ENCODE assay signal across 27 mouse cellular contexts in genomic region chr12:71704431-71704830, GRCm38 (mm10).
DNase-seq lines count a peak whose midpoint lies in the region; ATAC-seq and TF ChIP-seq lines count a peak whose summit lies in the region.
"Had no signal": no experiment of that assay in that cellular context is flagged by ENCODE, and none has a peak within 500 bp of the region (broad histone marks: within the 10 kb centered on the region; RNA-seq: fewer than 3 reads in every experiment).

No protein-coding gene starts in this region.

- 76% methylated on average over 6 of the region's 6 CpGs for WGBS in forebrain, embryonic 16.5 days
- 75% methylated on average over 6 of the region's 6 CpGs for WGBS in forebrain, embryonic 10.5 days
- 66% methylated on average over 6 of the region's 6 CpGs for WGBS in stomach, embryonic 14.5 days
- whole genome bisulfite sequencing in stomach, postnatal 0 days, result 75% methylated on average over 6 of the region's 6 CpGs

- no peaks in the 10 kb centered on the region for H3K27me3 ChIP-seq in forebrain, embryonic 16.5 days (replicated peaks; ENCODE audit: control insufficient read depth, insufficient read depth, low read length)
- no peaks in the 10 kb centered on the region for H3K27me3 ChIP-seq in forebrain, embryonic 10.5 days (ENCODE audit: poor library complexity, severe bottlenecking)
- no peaks in the 10 kb centered on the region for H3K27me3 ChIP-seq in stomach, embryonic 14.5 days (ENCODE audit: control insufficient read depth, insufficient read depth, low read length)
- no peaks in the 10 kb centered on the region for H3K27me3 ChIP-seq in stomach, postnatal 0 days (ENCODE audit: control insufficient read depth, insufficient read depth, low read length)
- H3K27me3 ChIP-seq: embryonic facial prominence, embryonic 13.5 days; heart, embryonic 15.5 days; hindbrain, embryonic 15.5 days; limb, embryonic 12.5 days; liver, embryonic 15.5 days; midbrain, embryonic 12.5 days; neural tube, embryonic 15.5 days had no signal

- H3K4me2 ChIP-seq in forebrain, embryonic 16.5 days (ENCODE audit: low read length), result no peak overlapping the region
- no peak overlapping the region for H3K4me2 ChIP-seq in stomach, embryonic 14.5 days (replicated peaks; ENCODE audit: low read depth, low read length)
- H3K4me2 ChIP-seq in stomach, postnatal 0 days (replicated peaks; ENCODE audit: low read depth), result no peak overlapping the region
- H3K4me2 ChIP-seq: embryonic facial prominence, embryonic 13.5 days; heart, embryonic 15.5 days; hindbrain, embryonic 15.5 days; limb, embryonic 12.5 days; liver, embryonic 15.5 days; midbrain, embryonic 12.5 days; neural tube, embryonic 15.5 days had no signal

- TF ChIP-seq CTCF in stomach, postnatal 0 days (IDR thresholded peaks at IDR 0.05; ENCODE audit: low read depth), result no peak

- H3K4me1 ChIP-seq in forebrain, embryonic 16.5 days (replicated peaks; ENCODE audit: control insufficient read depth, insufficient read depth, low read length), result 0 out of 2 replicates have a peak, but pooled peaks cover 2% of the 10 kb centered on the region
- no peaks in the 10 kb centered on the region for H3K4me1 ChIP-seq in forebrain, embryonic 10.5 days
- H3K4me1 ChIP-seq in stomach, embryonic 14.5 days (ENCODE audit: control insufficient read depth, insufficient read depth, low read length), result no peaks in the 10 kb centered on the region
- H3K4me1 ChIP-seq in stomach, postnatal 0 days (replicated peaks; ENCODE audit: control insufficient read depth, insufficient read depth), result no peaks in the 10 kb centered on the region
- H3K4me1 ChIP-seq: embryonic facial prominence, embryonic 13.5 days; heart, embryonic 15.5 days; limb, embryonic 12.5 days; liver, embryonic 15.5 days; midbrain, embryonic 12.5 days had no signal

- no peak overlapping the region for H3K9ac ChIP-seq in forebrain, embryonic 16.5 days (replicated peaks; ENCODE audit: low read depth, low read length)
- no peak overlapping the region for H3K9ac ChIP-seq in stomach, embryonic 14.5 days (replicated peaks; ENCODE audit: low read depth, low read length)
- no peak overlapping the region for H3K9ac ChIP-seq in stomach, postnatal 0 days (ENCODE audit: low read length)
- H3K9ac ChIP-seq: embryonic facial prominence, embryonic 13.5 days; heart, embryonic 15.5 days; hindbrain, embryonic 15.5 days; limb, embryonic 12.5 days; liver, embryonic 15.5 days; midbrain, embryonic 12.5 days; neural tube, embryonic 15.5 days had no signal

- no peak for DNase-seq in forebrain, embryonic 10.5 days (ENCODE audit: extremely low spot score, low spot score)
- no peak for DNase-seq in stomach, postnatal 0 days (ENCODE audit: low spot score)
- DNase-seq in NIH3T3 (ENCODE audit: low read depth), result peak; percentile 11
- DNase-seq in ovary, postnatal 10 days (ENCODE audit: low spot score), result no peak
- no peak for DNase-seq in cerebellum, adult 8-10 months
- DNase-seq: adrenal gland, postnatal 36 days; cerebellum, adult 11-12 months; cerebellum, postnatal 14 days; embryo, embryonic 11 days; kidney, postnatal 25 days; thymus, adult 2 months had no signal

- ATAC-seq in forebrain, embryonic 16.5 days, result peak; percentile 49; the same call in 1 of the 2 replicates
- ATAC-seq in stomach, embryonic 14.5 days (ENCODE audit: insufficient number of reproducible peaks, insufficient read depth, low FRiP score, low read depth), result 0 out of 2 replicates have a peak, but pooled peaks have one; percentile 58
- no peak for ATAC-seq in stomach, postnatal 0 days (ENCODE audit: low FRiP score, low TSS enrichment)
- ATAC-seq in megakaryocyte progenitor cell, adult 5-6 weeks (replicated peaks; ENCODE audit: poor library complexity), result peak; percentile 76
- ATAC-seq: CD4-positive, CD25-positive, alpha-beta regulatory T cell, adult 4 months; intestine, embryonic 16.5 days; lung, postnatal 0 days had no signal

- H3K4me3 ChIP-seq in forebrain, embryonic 16.5 days (replicated peaks; ENCODE audit: low read length), result no peak overlapping the region
- no peak overlapping the region for H3K4me3 ChIP-seq in forebrain, embryonic 10.5 days
- no peak overlapping the region for H3K4me3 ChIP-seq in stomach, embryonic 14.5 days (ENCODE audit: low read depth, low read length)
- H3K4me3 ChIP-seq in stomach, postnatal 0 days (ENCODE audit: low read depth, low read length), result no peak overlapping the region
- H3K4me3 ChIP-seq: embryonic facial prominence, embryonic 13.5 days; erythroblast, embryonic 14.5 days; heart, embryonic 15.5 days; hindbrain, embryonic 15.5 days; layer of hippocampus, adult 2 months; limb, embryonic 12.5 days; liver, embryonic 15.5 days; midbrain, embryonic 12.5 days; neural tube, embryonic 15.5 days had no signal

- H3K9me3 ChIP-seq in forebrain, embryonic 16.5 days (ENCODE audit: control insufficient read depth, low read length), result no peaks in the 10 kb centered on the region
- peaks cover 2% of the 10 kb centered on the region; the same call in 1 of the 2 replicates for H3K9me3 ChIP-seq in forebrain, embryonic 10.5 days
- H3K9me3 ChIP-seq in stomach, embryonic 14.5 days (ENCODE audit: control insufficient read depth, low read depth, low read length), result no peaks in the 10 kb centered on the region
- no peaks in the 10 kb centered on the region for H3K9me3 ChIP-seq in stomach, postnatal 0 days (ENCODE audit: control insufficient read depth, low read length)
- H3K9me3 ChIP-seq: embryonic facial prominence, embryonic 13.5 days; heart, embryonic 15.5 days; hindbrain, embryonic 15.5 days; liver, embryonic 15.5 days; neural tube, embryonic 15.5 days had no signal

- no peak for TF ChIP-seq EP300 in stomach, postnatal 0 days (optimal IDR thresholded peaks at IDR 0.05)

- H3K27ac ChIP-seq in forebrain, embryonic 16.5 days (ENCODE audit: low read length), result no peak overlapping the region
- no peak overlapping the region for H3K27ac ChIP-seq in forebrain, embryonic 10.5 days
- H3K27ac ChIP-seq in stomach, embryonic 14.5 days (ENCODE audit: low read length), result no peak overlapping the region
- no peak overlapping the region for H3K27ac ChIP-seq in stomach, postnatal 0 days (replicated peaks)
- H3K27ac ChIP-seq: embryonic facial prominence, embryonic 13.5 days; heart, embryonic 15.5 days; hindbrain, embryonic 15.5 days; layer of hippocampus, adult 2 months; limb, embryonic 12.5 days; liver, embryonic 15.5 days; macrophage; midbrain, embryonic 12.5 days; neural tube, embryonic 15.5 days had no signal

- no peaks in the 10 kb centered on the region for H3K36me3 ChIP-seq in forebrain, embryonic 16.5 days (ENCODE audit: control insufficient read depth, insufficient read depth)
- no peaks in the 10 kb centered on the region for H3K36me3 ChIP-seq in forebrain, embryonic 10.5 days (replicated peaks)
- H3K36me3 ChIP-seq in stomach, embryonic 14.5 days (ENCODE audit: control insufficient read depth, insufficient read depth, low read length), result no peaks in the 10 kb centered on the region
- no peaks in the 10 kb centered on the region for H3K36me3 ChIP-seq in stomach, postnatal 0 days (ENCODE audit: control insufficient read depth, insufficient read depth, low read length)
- H3K36me3 ChIP-seq: embryonic facial prominence, embryonic 13.5 days; heart, embryonic 15.5 days; hindbrain, embryonic 15.5 days; limb, embryonic 12.5 days; liver, embryonic 15.5 days; midbrain, embryonic 12.5 days; neural tube, embryonic 15.5 days had no signal
